Comparison of ENCODE assay signal across 8 mouse cellular contexts in the genomic region with DNA sequence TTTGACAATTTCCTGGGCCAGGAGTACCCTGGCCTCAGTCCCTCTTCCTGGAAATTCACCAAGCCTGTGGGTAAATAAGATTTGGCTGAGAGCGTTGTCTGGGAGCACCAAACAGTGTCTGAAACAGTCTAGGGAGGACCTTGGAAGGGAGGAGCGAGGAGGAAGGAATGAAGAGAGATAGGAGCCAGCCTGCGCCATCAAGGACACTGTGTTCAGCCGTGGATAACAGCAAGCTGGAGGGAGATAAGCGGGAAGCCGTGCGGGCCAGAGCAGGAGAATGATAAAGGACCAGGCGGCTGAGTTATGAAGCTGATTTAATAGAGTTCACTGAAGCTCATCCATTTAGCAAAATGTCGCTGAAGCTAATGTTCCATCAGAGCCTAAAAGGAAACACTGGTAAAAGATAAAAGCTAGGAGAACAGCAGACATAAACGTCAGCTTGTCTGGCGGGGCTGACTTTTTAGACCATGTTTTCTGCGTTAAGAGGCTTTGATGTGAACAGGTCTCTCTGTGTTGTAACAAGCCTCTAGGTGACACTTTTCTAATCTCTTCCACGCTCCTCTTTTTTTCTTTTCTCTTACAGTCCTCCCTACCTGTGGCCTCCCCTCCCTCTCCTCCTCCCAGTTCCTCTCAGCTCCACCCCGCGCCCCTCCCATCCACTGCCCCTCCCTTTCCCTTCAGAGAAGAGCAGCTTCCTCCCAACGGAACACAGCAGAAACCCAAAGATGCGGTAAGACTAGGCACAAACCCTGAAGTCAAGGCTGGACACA. TPM values are rescaled to one million over a fixed set of nuclear protein-coding genes. Genes with fewer than 3 reads are reported as not detected.
DNase-seq lines count a peak whose midpoint lies in the region; ATAC-seq lines count a peak whose summit lies in the region.

No protein-coding gene starts in this region.

- peak overlapping the region; percentile 51 for H3K4me3 ChIP-seq in heart, embryonic 13.5 days
- peak overlapping the region; percentile 45 for H3K4me3 ChIP-seq in kidney, embryonic 15.5 days (replicated peaks)

- H3K9me3 ChIP-seq in heart, embryonic 13.5 days, result no peaks in the 10 kb centered on the region
- no peaks in the 10 kb centered on the region for H3K9me3 ChIP-seq in kidney, embryonic 15.5 days (replicated peaks)

- no peaks in the 10 kb centered on the region for H3K27me3 ChIP-seq in heart, embryonic 13.5 days (replicated peaks)
- H3K27me3 ChIP-seq in kidney, embryonic 15.5 days, result no peaks in the 10 kb centered on the region

- no peaks in the 10 kb centered on the region for H3K36me3 ChIP-seq in heart, embryonic 13.5 days
- H3K36me3 ChIP-seq in kidney, embryonic 15.5 days, result no peaks in the 10 kb centered on the region

- H3K4me2 ChIP-seq in heart, embryonic 13.5 days, result peak overlapping the region; percentile 74
- H3K4me2 ChIP-seq in kidney, embryonic 15.5 days, result peak overlapping the region; percentile 77

- peak overlapping the region; percentile 68 for H3K27ac ChIP-seq in heart, embryonic 13.5 days (replicated peaks)
- H3K27ac ChIP-seq in kidney, embryonic 15.5 days, result peak overlapping the region; percentile 32; the same call in 1 of the 2 replicates

- peak; percentile 60 for DNase-seq in urinary bladder, postnatal 14 days (ENCODE audit: low spot score)
- DNase-seq in urinary bladder, postnatal 10 days (ENCODE audit: low spot score), result no peak
- DNase-seq in embryo, embryonic 10 days (ENCODE audit: low spot score), result peak; percentile 55
- DNase-seq in lung, postnatal 14 days, result peak; percentile 78
- DNase-seq in spleen, postnatal 14 days (ENCODE audit: low spot score in 2 of 2), result peak; percentile 25 to 26
- no peak for DNase-seq in layer of hippocampus, adult 18-20 months (ENCODE audit: low spot score in 2 of 2)

- peak overlapping the region; percentile 72 for H3K9ac ChIP-seq in heart, embryonic 13.5 days
- H3K9ac ChIP-seq in kidney, embryonic 15.5 days, result peak overlapping the region; percentile 31; the same call in 1 of the 2 replicates

- H3K4me1 ChIP-seq in heart, embryonic 13.5 days, result peaks cover 39% of the 10 kb centered on the region
- H3K4me1 ChIP-seq in kidney, embryonic 15.5 days, result peaks cover 31% of the 10 kb centered on the region

- no peak for ATAC-seq in heart, embryonic 13.5 days (ENCODE audit: extremely low read depth, insufficient number of reproducible peaks, low FRiP score, low TSS enrichment)
- ATAC-seq in kidney, embryonic 15.5 days (replicated peaks; ENCODE audit: low FRiP score), result peak; percentile 63; the same call in 1 of the 2 replicates

- 3% methylated on average over 15 of the region's 17 CpGs for WGBS in heart, embryonic 13.5 days
- WGBS in kidney, embryonic 15.5 days, result 17% methylated on average over 17 of the region's 17 CpGs

RNA-seq across cellular contexts. Expression of a gene that starts 26.0 kb away (rescaled TPM):
- polyA plus RNA-seq in heart, embryonic 13.5 days (2015; fragmentation: Nextera tagmentation; extraction: Ambion mirVana), result 0.15 and 0.20 TPM in 2 replicates
- polyA plus RNA-seq in kidney, embryonic 15.5 days (2015; fragmentation: Nextera tagmentation; extraction: Ambion mirVana), result 1.3 and 1.5 TPM in 2 replicates
- total RNA-seq in layer of hippocampus, adult 18-20 months (2021), result 10 to 100 TPM; 30.8 to 31.9 TPM

RNA-seq across cellular contexts. Expression of a gene that starts 52.9 kb away (rescaled TPM):
- 8.8 and 9.0 TPM in 2 replicates for polyA plus RNA-seq in heart, embryonic 13.5 days (2015; fragmentation: Nextera tagmentation; extraction: Ambion mirVana)
- 8.8 and 10.2 TPM in 2 replicates for polyA plus RNA-seq in kidney, embryonic 15.5 days (2015; fragmentation: Nextera tagmentation; extraction: Ambion mirVana)
- total RNA-seq in layer of hippocampus, adult 18-20 months (2021), result 100 to 1,000 TPM; 101 to 115 TPM

Comparison
In these comparisons a context has a peak if more than half of its experiments do, and no peak if none do; other contexts are left out.
1. DNase-seq: peak in urinary bladder, postnatal 14 days (single experiment), embryo, embryonic 10 days (single experiment), lung, postnatal 14 days (single experiment) and spleen, postnatal 14 days (2 of 2); none in urinary bladder, postnatal 10 days (single experiment) and layer of hippocampus, adult 18-20 months (0 of 2).